Mouse (Mus musculus): ENCODE data around the gene Tut1. TPM values are rescaled to one million over a fixed set of nuclear protein-coding genes. Genes with fewer than 3 reads are reported as not detected.
A peak's percentile ranks its signal among the peaks of the same experiment; 100 is the strongest.

Gene Tut1
- total RNA-seq, 1 experiment = 42.6 TPM

DNA sequence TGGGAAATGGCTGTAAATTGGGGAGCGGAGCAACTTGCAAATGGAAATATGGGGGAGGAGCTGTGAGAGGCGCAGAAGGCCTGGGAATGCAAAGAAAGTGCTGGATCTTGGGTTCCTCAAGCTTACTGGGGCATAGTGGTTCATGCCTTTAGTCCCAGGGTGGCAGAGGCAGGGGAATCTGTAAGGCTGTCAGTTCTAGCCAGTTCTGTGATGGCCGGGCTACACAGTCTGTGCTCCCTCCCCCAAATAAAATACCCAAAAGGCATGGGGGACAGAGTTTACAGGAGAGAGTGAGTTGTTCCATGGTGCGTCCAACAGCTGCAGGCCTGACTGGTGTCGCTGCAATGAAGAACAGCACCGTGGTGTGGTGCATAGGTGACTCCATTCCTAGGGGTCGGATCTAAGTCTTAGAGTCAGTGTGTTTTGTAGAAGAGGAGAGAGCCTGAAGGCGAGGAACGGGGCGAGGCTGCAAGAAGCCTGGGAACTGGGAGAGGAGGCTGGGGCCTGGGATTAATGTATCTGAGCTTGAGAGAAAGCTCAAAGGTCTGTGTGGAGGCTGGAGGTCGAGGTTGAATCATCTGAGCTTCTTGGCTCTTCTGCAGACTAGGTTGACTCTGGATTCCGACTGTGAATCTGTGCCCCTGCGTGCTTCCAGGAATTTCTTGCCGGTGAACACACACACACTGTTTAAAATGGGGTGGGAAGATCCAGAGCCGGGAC is 34.9 kb downstream of the Tut1 start:
- in situ Hi-C loops (cut with MboI; ENCODE audit: low sequenced_read_pairs in 2 of 2, unreplicated experiment in 2 of 2) = loop anchor here in 1 of 2 experiments (25.0 kb wide), 1 partner anchor 99 kb away; the partner anchor contains the start of gene Scgb1a1
- no peak for DNase-seq (ENCODE audit: low read depth, low spot score)
- peak overlapping the region; percentile 75 for H3K9ac ChIP-seq (ENCODE audit: insufficient read depth, low read depth, low read length, poor library complexity, severe bottlenecking)
- peaks cover 9 to 29% of the 10 kb centered on the region in 2 experiments; a peak in 3 of 4 replicates for H3K4me1 ChIP-seq (ENCODE audit: control insufficient read depth in 2 of 2, insufficient read depth in 2 of 2, low read length in 2 of 2, poor library complexity in 1 of 2)
- H3K27ac ChIP-seq (ENCODE audit: insufficient read depth, low read depth, low read length, poor library complexity, severe bottlenecking) = no peak overlapping the region
- peak overlapping the region; percentile 79 to 84 for H3K4me3 ChIP-seq (ENCODE audit: insufficient read depth in 1 of 2, low read depth in 1 of 2, low read length in 2 of 2, poor library complexity in 1 of 2, severe bottlenecking in 1 of 2)
- no peaks in the 10 kb centered on the region for H3K9me3 ChIP-seq (ENCODE audit: control insufficient read depth, insufficient read depth, low read depth, low read length)
- no peaks in the 10 kb centered on the region for H3K36me3 ChIP-seq (ENCODE audit: control insufficient read depth, insufficient read depth, low read length, poor library complexity, severe bottlenecking)
- TF ChIP-seq HCFC1 (IDR thresholded peaks at IDR 0.05; ENCODE audit: borderline replicate concordance, insufficient read depth, low read length) (no peak), MAFK (IDR thresholded peaks at IDR 0.05; ENCODE audit: insufficient read depth, low read depth, low read length) (no peak), ZNF384 (IDR thresholded peaks at IDR 0.05; ENCODE audit: low read depth, low read length) (no peak), CHD2 (IDR thresholded peaks at IDR 0.05; ENCODE audit: low read depth, low read length) (no peak), ZC3H11A (IDR thresholded peaks at IDR 0.05; ENCODE audit: borderline replicate concordance, low read depth, low read length) (no peak)

DNA sequence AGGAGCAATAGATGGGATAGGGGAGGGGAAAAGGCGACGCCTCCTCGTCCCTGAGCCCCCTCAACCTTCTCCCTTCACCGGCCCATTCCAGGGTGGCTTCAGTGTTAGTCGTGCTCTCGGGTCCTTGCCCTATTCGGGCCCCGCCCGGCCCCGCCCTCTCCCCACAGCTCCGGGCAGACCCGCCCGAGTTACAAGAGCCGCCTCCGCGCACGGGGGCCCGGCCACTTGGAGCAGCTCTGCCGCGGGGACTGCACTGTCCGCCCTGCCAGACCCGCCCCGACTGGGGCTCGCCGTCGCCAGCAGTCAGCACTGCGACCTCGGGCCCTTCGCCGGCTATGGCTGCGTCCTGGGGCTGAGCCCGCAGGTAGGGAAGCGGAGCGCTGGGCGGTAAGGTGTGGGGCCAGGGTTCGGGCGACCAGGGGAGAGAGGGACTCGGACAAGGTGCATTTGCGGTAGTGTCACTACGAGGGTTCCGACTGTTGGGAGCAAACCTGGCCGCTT is 35.5 kb downstream of the Tut1 start, which contains the start of gene Ahnak:
Gene Ahnak, plus strand, starts transcription at position 219 of the 501 bp plus-strand sequence.
- H3K9me3 ChIP-seq (ENCODE audit: control insufficient read depth, insufficient read depth, low read depth, low read length) = no peaks in the 10 kb centered on the region
- peak within 1 kb of the TSS; percentile 75 for H3K9ac ChIP-seq (ENCODE audit: insufficient read depth, low read depth, low read length, poor library complexity, severe bottlenecking)
- no peak for DNase-seq (ENCODE audit: low read depth, low spot score)
- in situ Hi-C loops (cut with MboI; ENCODE audit: low sequenced_read_pairs in 2 of 2, unreplicated experiment in 2 of 2) = loop anchor here in 1 of 2 experiments (25.0 kb wide), 1 partner anchor 98 kb away; the partner anchor contains the start of gene Scgb1a1
- H3K36me3 ChIP-seq (ENCODE audit: control insufficient read depth, insufficient read depth, low read length, poor library complexity, severe bottlenecking) = no peaks in the 10 kb centered on the region
- peak within 1 kb of the TSS; percentile 79 to 84 for H3K4me3 ChIP-seq (ENCODE audit: insufficient read depth in 1 of 2, low read depth in 1 of 2, low read length in 2 of 2, poor library complexity in 1 of 2, severe bottlenecking in 1 of 2)
- no peak for TF ChIP-seq ZNF384 (IDR thresholded peaks at IDR 0.05; ENCODE audit: low read depth, low read length)
- TF ChIP-seq HCFC1 (IDR thresholded peaks at IDR 0.05; ENCODE audit: borderline replicate concordance, insufficient read depth, low read length) = peak; percentile 52; the same call in 1 of the 2 replicates
- no peak for TF ChIP-seq ZC3H11A (IDR thresholded peaks at IDR 0.05; ENCODE audit: borderline replicate concordance, low read depth, low read length)
- H3K4me1 ChIP-seq (ENCODE audit: control insufficient read depth in 2 of 2, insufficient read depth in 2 of 2, low read length in 2 of 2, poor library complexity in 1 of 2) = peaks cover 9 to 29% of the 10 kb centered on the region in 2 experiments; a peak in 3 of 4 replicates
- H3K27ac ChIP-seq (ENCODE audit: insufficient read depth, low read depth, low read length, poor library complexity, severe bottlenecking) = peak within 1 kb of the TSS; percentile 2; the same call in 1 of the 2 replicates

DNA sequence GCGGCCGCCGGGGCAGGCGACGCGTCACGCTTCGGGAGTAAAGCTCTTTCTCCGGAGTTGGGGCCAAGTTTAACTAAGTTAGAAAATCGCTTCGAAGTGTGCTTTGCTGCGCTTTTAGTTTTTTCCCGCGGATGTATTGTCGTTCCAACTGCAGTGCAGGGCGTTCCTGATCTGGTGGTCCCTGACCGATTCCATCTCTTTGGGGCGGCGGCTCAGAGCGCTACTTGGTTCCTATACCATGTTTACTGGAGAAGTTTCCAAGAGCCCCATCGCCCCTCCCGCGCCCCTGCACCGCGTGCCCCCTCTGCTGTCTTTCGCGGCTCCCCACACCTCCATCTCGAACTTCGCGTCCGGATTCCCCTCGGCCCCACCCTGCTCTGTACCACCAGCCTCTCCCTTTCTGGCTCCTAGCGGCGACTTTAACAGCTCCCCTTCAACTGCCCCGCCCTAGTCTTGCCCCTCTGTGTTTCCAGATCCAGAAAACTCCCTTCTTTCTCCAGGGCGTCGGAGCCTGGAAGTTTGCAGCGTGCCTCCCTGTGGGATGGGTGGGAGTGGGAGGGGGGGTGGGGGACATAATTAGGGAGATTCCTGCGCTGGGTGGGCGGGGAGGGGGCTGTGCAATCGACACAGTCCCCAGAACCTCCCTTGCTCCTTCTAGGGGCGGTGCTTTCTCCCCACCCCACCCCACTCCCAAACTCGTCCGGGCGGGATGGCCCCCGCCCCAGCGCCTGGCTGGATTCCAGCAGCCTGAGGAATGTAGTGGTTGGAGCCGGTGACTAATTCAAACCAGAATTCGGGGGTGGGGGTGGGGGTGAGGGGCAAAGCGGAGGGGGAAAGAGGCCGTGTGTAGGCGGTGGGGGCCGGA is 36.2 kb downstream of the Tut1 start:
- Histone ChIP-seq H3K36me3 (ENCODE audit: control insufficient read depth, insufficient read depth, low read length, poor library complexity, severe bottlenecking) (no peaks in the 10 kb centered on the region), H3K9me3 (ENCODE audit: control insufficient read depth, insufficient read depth, low read depth, low read length) (no peaks in the 10 kb centered on the region), H3K9ac (ENCODE audit: insufficient read depth, low read depth, low read length, poor library complexity, severe bottlenecking) (peak overlapping the region; percentile 75), H3K4me3 (ENCODE audit: insufficient read depth in 1 of 2, low read depth in 1 of 2, low read length in 2 of 2, poor library complexity in 1 of 2, severe bottlenecking in 1 of 2) (peak overlapping the region; percentile 79 to 84), H3K4me1 (ENCODE audit: control insufficient read depth in 2 of 2, insufficient read depth in 2 of 2, low read length in 2 of 2, poor library complexity in 1 of 2) (peaks cover 9 to 29% of the 10 kb centered on the region in 2 experiments; a peak in 3 of 4 replicates), H3K27ac (ENCODE audit: insufficient read depth, low read depth, low read length, poor library complexity, severe bottlenecking) (peak overlapping the region; percentile 63)
- in situ Hi-C loops (cut with MboI; ENCODE audit: low sequenced_read_pairs in 2 of 2, unreplicated experiment in 2 of 2) = loop anchor here (10.0 to 25.0 kb wide), 2 partner anchors 95 to 98 kb away; partner anchors contain the start of gene Scgb1a1 (in 2 of the 2)
- TF ChIP-seq HCFC1 (IDR thresholded peaks at IDR 0.05; ENCODE audit: borderline replicate concordance, insufficient read depth, low read length) = no peak
- no peak for TF ChIP-seq MAFK (IDR thresholded peaks at IDR 0.05; ENCODE audit: insufficient read depth, low read depth, low read length)
- no peak for TF ChIP-seq ZNF384 (IDR thresholded peaks at IDR 0.05; ENCODE audit: low read depth, low read length)
- TF ChIP-seq CHD2 (IDR thresholded peaks at IDR 0.05; ENCODE audit: low read depth, low read length) = no peak
- TF ChIP-seq ZC3H11A (IDR thresholded peaks at IDR 0.05; ENCODE audit: borderline replicate concordance, low read depth, low read length) = no peak
- peak; percentile 79 for DNase-seq (ENCODE audit: low read depth, low spot score)

DNA sequence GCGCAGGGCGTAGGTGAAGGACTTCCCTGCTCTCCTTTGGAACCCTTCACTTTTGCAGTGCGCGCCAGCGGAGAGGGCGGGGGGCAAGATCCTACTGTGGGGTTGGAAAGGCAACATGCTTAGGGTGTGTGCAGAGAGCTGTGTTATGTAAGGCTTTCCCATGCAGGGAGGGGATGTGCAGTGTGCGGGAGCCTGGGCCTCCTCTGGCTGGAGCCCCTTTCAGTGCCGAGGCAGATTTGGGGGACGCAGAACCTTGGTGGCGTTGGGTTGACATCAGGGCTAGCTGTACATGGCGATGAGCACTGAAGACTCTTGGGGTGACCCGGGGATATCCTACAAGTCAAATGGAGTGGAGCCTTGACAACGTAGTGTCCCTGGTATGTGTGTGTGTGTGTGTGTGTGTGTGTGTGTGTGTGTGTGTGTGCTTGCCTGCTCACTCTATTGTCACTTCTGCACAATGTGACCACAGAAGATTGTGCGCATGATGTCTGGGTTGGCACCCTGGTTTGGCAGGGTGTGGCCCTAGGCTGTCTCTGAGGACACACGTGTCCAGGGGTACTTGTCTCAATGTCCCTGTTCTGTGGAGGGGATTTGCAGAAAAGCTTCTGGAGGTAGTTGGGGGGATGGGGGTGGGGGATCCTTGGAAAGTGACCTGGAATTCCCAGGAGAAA is 36.9 kb downstream of the Tut1 start:
- TF ChIP-seq CHD2 (IDR thresholded peaks at IDR 0.05; ENCODE audit: low read depth, low read length) = no peak
- no peak for TF ChIP-seq HCFC1 (IDR thresholded peaks at IDR 0.05; ENCODE audit: borderline replicate concordance, insufficient read depth, low read length)

More for the DNA sequence above, 36.9 kb downstream of the Tut1 start:
- in situ Hi-C loops (cut with MboI; ENCODE audit: low sequenced_read_pairs in 2 of 2, unreplicated experiment in 2 of 2) = loop anchor here (10.0 to 25.0 kb wide), 2 partner anchors 94 to 97 kb away; partner anchors contain the start of gene Scgb1a1 (in 2 of the 2)
- Histone ChIP-seq H3K27ac (ENCODE audit: insufficient read depth, low read depth, low read length, poor library complexity, severe bottlenecking) (peak overlapping the region; percentile 63), H3K36me3 (ENCODE audit: control insufficient read depth, insufficient read depth, low read length, poor library complexity, severe bottlenecking) (no peaks in the 10 kb centered on the region), H3K4me3 (ENCODE audit: insufficient read depth in 1 of 2, low read depth in 1 of 2, low read length in 2 of 2, poor library complexity in 1 of 2, severe bottlenecking in 1 of 2) (peak overlapping the region; percentile 79 to 84), H3K9ac (ENCODE audit: insufficient read depth, low read depth, low read length, poor library complexity, severe bottlenecking) (peak overlapping the region; percentile 57), H3K9me3 (ENCODE audit: control insufficient read depth, insufficient read depth, low read depth, low read length) (no peaks in the 10 kb centered on the region), H3K4me1 (ENCODE audit: control insufficient read depth in 2 of 2, insufficient read depth in 2 of 2, low read length in 2 of 2, poor library complexity in 1 of 2) (peaks cover 9 to 29% of the 10 kb centered on the region in 2 experiments; a peak in 3 of 4 replicates)
- no peak for DNase-seq (ENCODE audit: low read depth, low spot score)
